Mouse (Mus musculus): Measurements from ENCODE around the gene Patl2. TPM values are rescaled to one million over a fixed set of nuclear protein-coding genes. Genes with fewer than 3 reads are reported as not detected.
"Not testable (repeated sequence)": the region's sequence is repeated elsewhere in the genome, so short reads cannot be mapped to it uniquely, and the experiment has no call there.

Gene Patl2
- total and polyA plus RNA-seq, 2 experiments from 2014 or later = 0.06 to 0.16 TPM

DNA sequence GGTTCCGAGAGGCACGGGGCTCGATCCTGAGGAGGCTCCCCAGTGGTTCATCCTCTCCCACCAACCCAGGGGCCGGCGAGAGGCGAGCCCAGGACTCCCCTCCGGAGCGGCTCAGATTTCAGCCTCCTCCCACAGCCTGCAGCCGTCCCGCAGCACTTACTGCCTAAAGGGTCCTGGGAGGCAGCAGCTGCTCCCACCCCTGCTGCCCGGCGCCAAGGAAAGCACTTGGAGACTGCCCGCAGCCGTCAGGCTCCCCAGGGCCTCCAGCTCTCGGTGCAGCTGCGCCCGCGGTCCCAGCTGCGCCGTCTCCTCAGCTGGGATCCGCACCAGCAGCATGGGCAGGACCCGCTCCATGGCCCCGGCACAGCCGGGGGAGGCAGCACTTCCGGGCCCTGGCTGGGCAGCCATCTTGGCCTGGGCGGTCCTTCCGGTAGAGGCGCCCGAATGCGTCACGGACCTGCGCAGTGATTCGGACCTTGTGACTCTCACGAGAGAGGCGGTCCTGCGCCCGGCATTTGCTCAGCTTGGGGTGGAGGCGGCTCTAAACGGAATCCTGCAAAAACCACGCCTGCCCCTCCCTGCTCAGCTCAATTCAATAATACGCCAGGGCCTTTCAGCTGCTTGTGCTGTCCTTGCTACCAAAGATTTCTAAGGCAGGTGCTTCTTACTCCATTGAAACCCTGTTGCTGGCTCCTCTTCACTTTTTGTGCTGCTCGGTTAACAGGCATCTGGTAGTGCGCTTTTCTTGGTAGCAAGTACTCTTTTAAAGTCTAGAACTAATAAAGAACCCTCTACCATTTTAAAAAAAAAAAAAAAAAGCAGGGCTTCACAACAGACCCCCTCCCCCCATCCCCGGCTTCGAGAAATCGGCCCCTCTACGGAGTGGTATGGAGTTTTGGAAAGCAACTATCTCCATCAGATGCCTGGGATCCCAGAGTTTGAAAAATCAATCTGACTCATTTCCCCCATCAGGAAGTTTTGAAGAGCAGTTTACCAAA is 67.7 kb downstream of the Patl2 start, which contains the start of gene Spg11:
Gene Spg11, minus strand, starts transcription at position 426 of the 998 bp plus-strand sequence.
- peak; percentile 98 for DNase-seq (ENCODE audit: low spot score)
- H3K4me3 ChIP-seq (ENCODE audit: low read depth, low read length) = peak within 1 kb of the TSS; percentile 96
- TF ChIP-seq CTCF (IDR thresholded peaks at IDR 0.05) = peak; percentile 41
- no peaks in the 10 kb centered on the region for H3K4me1 ChIP-seq (ENCODE audit: insufficient read depth, low read length)
- H3K36me3 ChIP-seq (ENCODE audit: insufficient read depth, low read length) = peaks cover 8% of the 10 kb centered on the region; the same call in 1 of the 2 replicates
- H3K9ac ChIP-seq (replicated peaks; ENCODE audit: low read length, poor library complexity, severe bottlenecking) = peak within 1 kb of the TSS; percentile 96
- under 1% methylated on average over 45 of the region's 47 CpGs for WGBS
- peak; percentile 99 for ATAC-seq (ENCODE audit: low FRiP score)
- H3K9me3 ChIP-seq (ENCODE audit: low read length) = no peaks in the 10 kb centered on the region
- peak within 1 kb of the TSS; percentile 57 for H3K4me2 ChIP-seq (ENCODE audit: low read depth, low read length, poor library complexity, severe bottlenecking)
- peak within 1 kb of the TSS; percentile 96 for H3K27ac ChIP-seq (ENCODE audit: low read depth, low read length)
- no peaks in the 10 kb centered on the region for H3K27me3 ChIP-seq (ENCODE audit: insufficient read depth, low read length)

DNA sequence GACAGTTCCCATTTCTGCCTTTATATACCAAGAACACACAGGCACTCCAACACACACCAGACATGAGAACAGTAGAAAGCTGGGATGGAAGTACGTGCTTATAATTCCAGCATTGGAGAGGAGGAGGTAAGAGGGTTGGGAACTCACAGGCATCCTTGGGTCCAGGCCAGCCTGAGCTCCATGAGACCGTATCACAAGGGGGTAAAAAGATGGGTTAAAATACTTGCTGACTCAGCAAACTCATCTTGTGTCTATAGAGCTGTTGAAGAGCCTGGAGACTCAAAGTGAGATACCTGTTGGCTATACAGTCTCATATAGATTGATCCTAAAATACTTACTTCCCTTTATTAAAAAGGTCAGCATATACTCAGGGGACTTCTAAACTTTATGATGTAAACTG is 69.1 kb downstream of the Patl2 start:
- Histone ChIP-seq H3K4me1 (ENCODE audit: insufficient read depth, low read length) (no peaks in the 10 kb centered on the region), H3K4me2 (ENCODE audit: low read depth, low read length, poor library complexity, severe bottlenecking) (peak overlapping the region; percentile 57), H3K36me3 (ENCODE audit: insufficient read depth, low read length) (peaks cover 8% of the 10 kb centered on the region; the same call in 1 of the 2 replicates), H3K27me3 (ENCODE audit: insufficient read depth, low read length) (no peaks in the 10 kb centered on the region), H3K27ac (ENCODE audit: low read depth, low read length) (no peak overlapping the region), H3K4me3 (ENCODE audit: low read depth, low read length) (peak overlapping the region; percentile 96), H3K9ac (replicated peaks; ENCODE audit: low read length, poor library complexity, severe bottlenecking) (no peak overlapping the region), H3K9me3 (ENCODE audit: low read length) (no peaks in the 10 kb centered on the region)
- 88% methylated on average over 2 of the region's 2 CpGs for WGBS
- TF ChIP-seq CTCF (IDR thresholded peaks at IDR 0.05) = no peak
- no peak for DNase-seq (ENCODE audit: low spot score)
- no peak for ATAC-seq (ENCODE audit: low FRiP score)

DNA sequence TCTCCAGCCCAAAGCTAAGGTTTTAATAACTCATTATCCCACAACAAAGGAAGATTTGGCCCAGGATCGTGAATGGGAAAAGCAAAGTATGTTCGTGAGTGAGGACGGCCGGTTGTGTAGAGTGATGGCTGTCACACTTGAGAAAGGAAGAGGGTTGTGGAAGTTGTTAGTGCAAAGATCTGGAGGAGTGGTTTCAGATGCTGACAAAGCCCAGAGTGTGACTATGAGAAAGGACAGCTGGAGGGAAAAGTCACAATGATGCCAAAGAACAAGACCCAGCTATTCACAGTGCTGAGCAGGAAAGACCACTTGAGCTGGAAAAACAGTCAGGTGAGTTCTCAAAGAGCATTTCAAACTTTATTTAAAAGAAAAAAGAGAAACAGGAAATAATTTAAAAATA is 76.3 kb downstream of the Patl2 start:
- H3K36me3 ChIP-seq (ENCODE audit: insufficient read depth, low read length) = peaks cover 32% of the 10 kb centered on the region
- no peak for TF ChIP-seq CTCF (IDR thresholded peaks at IDR 0.05)
- WGBS = 83% methylated on average over 4 of the region's 4 CpGs
- no peak overlapping the region; the same call in 1 of the 2 replicates for H3K9ac ChIP-seq (replicated peaks; ENCODE audit: low read length, poor library complexity, severe bottlenecking)
- no peaks in the 10 kb centered on the region for H3K4me1 ChIP-seq (ENCODE audit: insufficient read depth, low read length)
- ATAC-seq (ENCODE audit: low FRiP score) (no peak), DNase-seq (ENCODE audit: low spot score) (no peak)
- no peak overlapping the region for H3K27ac ChIP-seq (ENCODE audit: low read depth, low read length)
- no peak overlapping the region for H3K4me2 ChIP-seq (ENCODE audit: low read depth, low read length, poor library complexity, severe bottlenecking)
- no peaks in the 10 kb centered on the region for H3K27me3 ChIP-seq (ENCODE audit: insufficient read depth, low read length)
- H3K4me3 ChIP-seq (ENCODE audit: low read depth, low read length) = no peak overlapping the region
- no peaks in the 10 kb centered on the region for H3K9me3 ChIP-seq (ENCODE audit: low read length)

DNA sequence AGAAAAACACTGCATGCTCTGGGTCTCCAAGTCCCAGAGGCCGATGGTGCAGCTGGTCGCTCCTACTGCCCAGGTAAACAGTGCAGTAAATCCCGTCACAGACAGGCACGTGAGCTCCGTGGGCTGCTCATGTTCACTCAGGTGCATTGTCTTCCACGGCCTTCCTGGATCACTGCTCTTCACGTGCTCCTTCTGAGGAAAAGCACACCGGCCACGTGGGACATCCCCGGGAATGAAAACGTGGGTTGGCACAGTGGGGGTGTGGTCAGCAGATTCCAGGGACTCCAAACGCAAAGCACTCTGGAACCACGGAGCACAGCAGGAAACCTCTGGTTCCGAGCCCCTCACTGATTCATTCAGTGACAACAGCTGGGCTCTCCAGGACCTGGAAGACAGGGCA is 77.9 kb downstream of the Patl2 start:
- Histone ChIP-seq H3K9ac (replicated peaks; ENCODE audit: low read length, poor library complexity, severe bottlenecking) (no peak overlapping the region), H3K4me2 (ENCODE audit: low read depth, low read length, poor library complexity, severe bottlenecking) (no peak overlapping the region), H3K36me3 (ENCODE audit: insufficient read depth, low read length) (peaks cover 27% of the 10 kb centered on the region), H3K27me3 (ENCODE audit: insufficient read depth, low read length) (no peaks in the 10 kb centered on the region), H3K4me3 (ENCODE audit: low read depth, low read length) (no peak overlapping the region), H3K9me3 (ENCODE audit: low read length) (no peaks in the 10 kb centered on the region), H3K27ac (ENCODE audit: low read depth, low read length) (no peak overlapping the region), H3K4me1 (ENCODE audit: insufficient read depth, low read length) (no peaks in the 10 kb centered on the region)
- DNase-seq (ENCODE audit: low spot score) = no peak
- TF ChIP-seq CTCF (IDR thresholded peaks at IDR 0.05) = no peak
- 86% methylated on average over 14 of the region's 14 CpGs for WGBS
- ATAC-seq (ENCODE audit: low FRiP score) = no peak

DNA sequence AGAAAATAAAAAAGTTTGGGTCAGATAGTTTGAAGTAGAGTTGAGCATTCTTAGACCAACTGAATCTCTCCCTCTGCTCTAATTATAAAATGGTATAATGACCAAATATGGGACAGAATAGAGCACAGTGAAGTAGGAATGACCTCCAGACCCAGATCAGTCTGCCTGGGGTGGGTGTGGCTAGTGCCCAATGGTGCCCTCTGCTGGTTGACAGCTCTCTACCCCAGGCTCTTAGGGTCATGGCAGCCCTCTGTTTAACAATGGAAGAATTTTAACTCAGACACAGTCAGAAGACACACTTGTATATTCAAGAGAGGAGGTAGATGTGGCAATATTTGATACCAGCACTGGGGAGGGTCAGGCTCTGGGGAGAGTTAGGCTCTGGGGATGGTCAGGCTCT is 83.9 kb downstream of the Patl2 start:
- no peaks in the 10 kb centered on the region for H3K27me3 ChIP-seq (ENCODE audit: insufficient read depth, low read length)
- no peak overlapping the region for H3K9ac ChIP-seq (replicated peaks; ENCODE audit: low read length, poor library complexity, severe bottlenecking)
- no peak overlapping the region for H3K4me3 ChIP-seq (ENCODE audit: low read depth, low read length)
- no peaks in the 10 kb centered on the region for H3K4me1 ChIP-seq (ENCODE audit: insufficient read depth, low read length)
- H3K9me3 ChIP-seq (ENCODE audit: low read length) = no peaks in the 10 kb centered on the region
- no peak for DNase-seq (ENCODE audit: low spot score)
- no peak for ATAC-seq (ENCODE audit: low FRiP score)
- H3K27ac ChIP-seq (ENCODE audit: low read depth, low read length) = no peak overlapping the region
- TF ChIP-seq CTCF (IDR thresholded peaks at IDR 0.05) = peak; percentile 27; the same call in 1 of the 2 replicates
- H3K4me2 ChIP-seq (ENCODE audit: low read depth, low read length, poor library complexity, severe bottlenecking) = no peak overlapping the region
- H3K36me3 ChIP-seq (ENCODE audit: insufficient read depth, low read length) = peaks cover 37% of the 10 kb centered on the region

DNA sequence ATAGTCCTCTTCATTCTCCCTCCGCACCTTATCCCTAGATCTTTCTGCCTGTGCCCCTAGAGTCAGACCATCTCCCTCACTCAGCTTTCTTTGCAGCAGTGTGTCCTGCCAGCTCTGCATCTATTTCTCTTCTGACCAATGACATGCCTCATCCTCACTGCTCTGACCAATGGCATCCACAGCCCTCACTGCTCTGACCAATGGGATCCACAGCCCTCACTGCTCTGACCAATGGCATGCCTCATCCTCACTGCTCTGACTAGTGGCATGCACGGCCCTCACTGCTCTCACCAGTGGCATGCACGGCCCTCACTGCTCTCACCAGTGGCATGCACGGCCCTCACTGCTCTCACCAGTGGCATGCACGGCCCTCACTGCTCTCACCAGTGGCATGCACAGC is 88.3 kb downstream of the Patl2 start:
- not testable (repeated sequence) for H3K4me1 ChIP-seq (ENCODE audit: insufficient read depth, low read length); DNase-seq (ENCODE audit: low spot score); H3K4me3 ChIP-seq (ENCODE audit: low read depth, low read length); H3K4me2 ChIP-seq (ENCODE audit: low read depth, low read length, poor library complexity, severe bottlenecking); H3K9me3 ChIP-seq (ENCODE audit: low read length); ATAC-seq (ENCODE audit: low FRiP score); H3K27me3 ChIP-seq (ENCODE audit: insufficient read depth, low read length); H3K9ac ChIP-seq (replicated peaks; ENCODE audit: low read length, poor library complexity, severe bottlenecking); H3K27ac ChIP-seq (ENCODE audit: low read depth, low read length)
- WGBS = 85% methylated on average over 5 of the region's 5 CpGs
- peaks cover 53% of the 10 kb centered on the region for H3K36me3 ChIP-seq (ENCODE audit: insufficient read depth, low read length)

All from midbrain, postnatal 0 days (tissue).